Mouse (Mus musculus) midbrain, postnatal 0 days (tissue): ENCODE measurements around the gene Bag3. TPM values are rescaled to one million over a fixed set of nuclear protein-coding genes. Genes with fewer than 3 reads are reported as not detected.

Source experiments
- ATAC-seq: fragments of 200-750 bp; cut with Nextera tagmentation; 2 replicates; pipeline ENCODE4 v1.8.0; 2017; ENCODE audit warnings: moderate number of reproducible peaks, mild to moderate bottlenecking, moderate TSS enrichment, moderate library complexity; ENCODE audit not compliant: low FRiP score
- DNase-seq: peaks from one replicate; pipeline ENCODE4 v3.0.0-alpha.2; 2015; ENCODE audit warnings: low spot score
- H3K27ac ChIP-seq: fragments of 300-500 bp; sonication (generic); 2 replicates; pipeline ENCODE4 v1.5.1; 2014; ENCODE audit warnings: low read depth, mild to moderate bottlenecking, low read length, mixed read lengths
- H3K27me3 ChIP-seq: fragments of 300-500 bp; sonication (generic); 2 replicates; pipeline ENCODE4 v1.6.1; 2014; ENCODE audit warnings: low read length, control low read depth, mixed read lengths; ENCODE audit not compliant: insufficient read depth
- H3K36me3 ChIP-seq: fragments of 300-500 bp; sonication (generic); 2 replicates; pipeline ENCODE4 v1.6.1; 2014; ENCODE audit warnings: low read length, control low read depth, mixed read lengths; ENCODE audit not compliant: insufficient read depth
- H3K4me1 ChIP-seq: fragments of 300-500 bp; sonication (generic); 2 replicates; pipeline ENCODE4 v1.6.1; 2014; ENCODE audit warnings: mild to moderate bottlenecking, control low read depth, antibody characterized with exemption, low read length, mixed read lengths; ENCODE audit not compliant: insufficient read depth
- H3K4me2 ChIP-seq: fragments of 300-500 bp; sonication (generic); 2 replicates; pipeline ENCODE4 v1.6.1; 2014; ENCODE audit warnings: low read depth, mild to moderate bottlenecking, low read length, mixed read lengths; ENCODE audit not compliant: poor library complexity, severe bottlenecking
- H3K4me3 ChIP-seq: fragments of 300-500 bp; sonication (generic); 2 replicates; pipeline ENCODE4 v1.5.1; 2014; ENCODE audit warnings: low read depth, mild to moderate bottlenecking, low read length, moderate library complexity
- H3K9ac ChIP-seq: fragments of 300-500 bp; sonication (generic); replicated peaks from 2 replicates; pipeline ENCODE4 v1.6.1; 2014; ENCODE audit warnings: mild to moderate bottlenecking, low read length, moderate library complexity, mixed read lengths; ENCODE audit not compliant: poor library complexity, severe bottlenecking
- H3K9me3 ChIP-seq: fragments of 300-500 bp; sonication (generic); 2 replicates; pipeline ENCODE4 v1.6.1; 2016; ENCODE audit warnings: low read length, control low read depth
- CTCF ChIP-seq: IDR thresholded peaks from 2 replicates; pipeline ENCODE4 v1.5.1; 2016; ENCODE audit warnings: antibody characterized with exemption, mild to moderate bottlenecking
- WGBS: fragments of 180-500 bp; shearing (Covaris S2); extraction: QIAGEN DNeasy Blood & Tissue Kit; methylation state at CpG from one replicate; pipeline ENCODE4 v1.1.7; 2014; 5-methylcytosine and 5-hydroxymethylcytosine counted together
- polyA plus RNA-seq: library from polyadenylated mRNA; unstranded; fragments of >200 nt; fragmentation: Nextera tagmentation; extraction: Ambion mirVana; gene quantifications from 2 replicates; pipeline ENCODE4 v1.2.1, GENCODE M21; 2015
- total RNA-seq: library from RNA; depleted of rRNA; stranded (reverse); fragments of >200 nt; gene quantifications from 2 replicates; pipeline ENCODE4 v1.2.3, GENCODE M21; 2014

The Bag3 gene
- total and polyA plus RNA-seq, 2 experiments from 2014 or later: 3.7 to 4.9 TPM

DNA sequence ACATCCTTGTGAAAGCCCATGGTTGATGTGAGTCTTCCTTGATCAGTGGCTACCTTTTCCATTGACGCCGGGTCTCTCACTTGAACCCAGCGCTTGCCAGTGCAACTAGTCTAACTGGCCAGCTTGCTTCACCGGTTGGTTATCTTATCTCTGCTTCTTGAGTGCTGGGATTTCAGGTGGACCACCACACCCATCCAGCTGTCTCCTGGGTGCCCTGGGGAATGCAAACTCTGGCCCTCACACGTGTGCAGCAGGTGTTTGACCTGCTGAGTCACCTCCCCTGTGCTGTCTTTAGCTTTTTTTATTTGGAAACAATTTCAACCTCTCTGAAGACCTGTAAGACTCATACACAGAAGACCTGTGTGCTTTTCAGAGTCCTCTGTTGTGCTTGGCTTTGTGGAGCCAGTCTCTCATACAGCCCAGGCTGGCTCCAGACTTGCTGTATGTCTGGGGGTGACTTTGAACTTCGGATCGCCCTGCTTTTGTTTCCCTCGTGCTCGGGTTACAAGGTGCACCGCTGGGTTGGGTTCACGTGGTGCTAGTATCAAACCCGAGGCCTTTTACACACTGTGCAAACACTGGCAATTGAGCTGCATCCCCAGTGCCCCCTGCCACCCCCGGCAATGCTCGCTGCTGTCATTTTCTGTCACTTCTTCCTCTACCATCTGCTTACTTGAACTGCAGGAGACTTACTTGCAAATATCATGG lies 19.9 kb downstream of the Bag3 start:
- 84% methylated on average over 14 of the region's 14 CpGs for WGBS
- ATAC-seq (no peak), DNase-seq (no peak)
- H3K4me3 ChIP-seq: no peak overlapping the region
- no peak for TF ChIP-seq CTCF
- H3K9me3 ChIP-seq: no peaks in the 10 kb centered on the region
- no peak overlapping the region for H3K4me2 ChIP-seq
- H3K27ac ChIP-seq: no peak overlapping the region
- H3K27me3 ChIP-seq: no peaks in the 10 kb centered on the region
- H3K36me3 ChIP-seq: no peaks in the 10 kb centered on the region
- H3K9ac ChIP-seq: no peak overlapping the region
- peaks cover 4% of the 10 kb centered on the region for H3K4me1 ChIP-seq

DNA sequence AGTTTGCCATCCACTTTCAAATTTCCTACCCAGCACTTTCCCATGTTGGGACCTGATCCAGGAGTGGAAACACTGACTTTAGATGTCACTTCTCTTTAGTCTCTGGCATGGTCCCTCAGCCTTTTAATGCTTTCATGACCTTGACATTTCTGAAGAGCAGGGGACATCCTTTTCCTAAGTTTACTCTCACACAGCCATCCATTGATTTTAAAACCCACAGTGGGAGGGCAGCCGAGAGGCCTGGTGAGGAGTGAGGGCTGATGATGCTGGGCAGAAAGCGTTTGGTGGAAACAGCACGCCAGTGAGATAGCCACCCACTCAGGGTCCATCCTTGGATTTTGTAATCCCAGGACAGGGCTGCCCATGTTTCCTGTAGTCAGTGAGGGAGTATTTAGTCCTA lies 20.5 kb downstream of the Bag3 start:
- TF ChIP-seq CTCF: no peak
- ATAC-seq: no peak
- DNase-seq: no peak
- H3K4me1 ChIP-seq: peaks cover 3% of the 10 kb centered on the region
- H3K4me2 ChIP-seq: no peak overlapping the region
- no peak overlapping the region for H3K27ac ChIP-seq
- H3K9me3 ChIP-seq: no peaks in the 10 kb centered on the region
- WGBS: 83% methylated on average over 3 of the region's 3 CpGs
- no peaks in the 10 kb centered on the region for H3K27me3 ChIP-seq
- no peak overlapping the region for H3K9ac ChIP-seq
- no peak overlapping the region for H3K4me3 ChIP-seq
- no peaks in the 10 kb centered on the region for H3K36me3 ChIP-seq

DNA sequence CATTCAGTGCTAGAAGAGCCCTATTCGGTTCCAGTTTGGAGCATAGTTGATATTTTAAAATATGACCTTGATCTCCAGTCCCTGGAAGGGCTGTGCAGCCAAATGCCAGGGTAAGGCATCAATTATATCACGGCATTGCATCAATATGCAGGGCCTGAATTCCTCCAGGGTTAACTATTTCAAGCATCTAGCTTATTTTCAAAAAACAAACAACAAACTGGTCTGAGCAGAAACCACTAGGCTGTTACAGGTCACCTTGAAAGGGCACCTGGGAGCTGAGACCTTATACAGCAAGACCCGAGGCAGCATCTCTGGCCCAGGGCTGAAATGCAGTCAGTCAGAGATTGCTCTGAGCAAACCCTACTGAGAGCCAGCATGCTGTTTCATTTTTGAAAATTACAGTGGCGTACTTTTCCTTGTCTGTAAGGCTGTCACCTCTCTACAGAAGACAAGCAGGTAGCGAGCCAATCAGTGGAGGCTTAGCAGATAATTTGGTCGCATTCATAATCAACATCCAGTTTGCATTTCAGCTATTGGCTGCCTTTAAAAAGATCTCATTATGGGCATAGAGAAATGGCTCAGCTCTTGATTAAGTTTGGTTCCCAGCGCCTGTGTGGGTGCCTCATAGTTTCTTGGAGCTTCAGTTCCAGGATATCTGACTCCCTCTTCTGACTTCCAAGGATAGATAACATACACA lies 21.3 kb downstream of the Bag3 start:
- no peak for ATAC-seq

DNA sequence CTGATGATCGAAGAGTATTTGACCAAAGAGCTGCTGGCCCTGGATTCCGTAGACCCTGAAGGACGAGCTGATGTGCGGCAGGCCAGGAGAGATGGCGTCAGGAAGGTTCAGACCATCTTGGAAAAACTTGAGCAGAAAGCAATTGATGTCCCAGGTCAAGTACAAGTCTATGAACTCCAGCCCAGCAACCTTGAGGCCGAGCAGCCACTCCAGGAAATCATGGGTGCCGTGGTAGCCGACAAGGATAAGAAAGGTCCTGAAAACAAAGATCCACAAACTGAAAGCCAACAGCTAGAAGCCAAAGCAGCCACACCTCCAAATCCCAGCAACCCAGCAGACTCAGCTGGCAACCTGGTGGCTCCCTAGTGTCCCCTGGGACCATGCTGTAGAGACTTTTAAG lies 22.6 kb downstream of the Bag3 start:
- Histone ChIP-seq H3K36me3 (no peaks in the 10 kb centered on the region), H3K27ac (no peak overlapping the region), H3K27me3 (no peaks in the 10 kb centered on the region), H3K4me1 (peaks cover 7% of the 10 kb centered on the region; the same call in 1 of the 2 replicates), H3K4me2 (no peak overlapping the region), H3K9ac (no peak overlapping the region), H3K4me3 (no peak overlapping the region), H3K9me3 (no peaks in the 10 kb centered on the region)
- WGBS: 98% methylated on average over 8 of the region's 8 CpGs
- no peak for ATAC-seq
- no peak for TF ChIP-seq CTCF
- DNase-seq: no peak

More for the DNA sequence above, 21.3 kb downstream of the Bag3 start:
- WGBS: 71% methylated on average over 7 of the region's 7 CpGs
- Histone ChIP-seq H3K9me3 (no peaks in the 10 kb centered on the region), H3K27ac (0 out of 2 replicates have a peak overlapping the region, but pooled peaks have one; percentile 18), H3K4me2 (no peak overlapping the region), H3K36me3 (no peaks in the 10 kb centered on the region), H3K9ac (no peak overlapping the region), H3K4me1 (peaks cover 5% of the 10 kb centered on the region; the same call in 1 of the 2 replicates), H3K27me3 (no peaks in the 10 kb centered on the region), H3K4me3 (no peak overlapping the region)
- DNase-seq: no peak
- no peak for TF ChIP-seq CTCF

DNA sequence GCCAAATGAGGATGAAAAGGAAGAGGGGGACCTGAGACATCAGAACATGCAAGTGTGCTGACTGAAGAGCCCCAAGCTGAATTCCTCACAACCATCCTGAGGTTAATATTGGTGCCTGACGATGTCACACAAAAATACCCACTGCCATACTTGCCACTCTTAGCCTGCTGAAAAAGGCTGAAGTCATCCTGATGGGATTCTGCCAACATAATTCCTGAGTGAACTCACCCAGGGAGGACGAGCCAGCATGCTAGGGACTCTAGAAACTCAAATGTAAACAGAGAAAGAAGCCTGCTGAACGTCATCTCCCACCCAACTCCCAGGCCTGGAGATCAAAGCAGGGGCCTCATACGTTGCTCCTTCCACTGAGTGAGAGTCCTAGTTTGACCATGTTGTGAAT lies 25.7 kb downstream of the Bag3 start:
- 49% methylated on average over 4 of the region's 4 CpGs for WGBS
- no peak overlapping the region for H3K4me2 ChIP-seq
- no peak overlapping the region for H3K4me3 ChIP-seq
- peaks cover 10% of the 10 kb centered on the region; the same call in 1 of the 2 replicates for H3K4me1 ChIP-seq
- H3K27ac ChIP-seq: no peak overlapping the region; the same call in 1 of the 2 replicates
- DNase-seq: no peak
- H3K27me3 ChIP-seq: no peaks in the 10 kb centered on the region
- no peak overlapping the region for H3K9ac ChIP-seq
- no peaks in the 10 kb centered on the region for H3K9me3 ChIP-seq
- ATAC-seq: no peak
- no peaks in the 10 kb centered on the region for H3K36me3 ChIP-seq
- no peak for TF ChIP-seq CTCF
